Mouse (Mus musculus): ENCODE measurements at regions not wholly inside any gene's neighbourhood (a gene's known extent, or its start where the extent isn't known, plus 50 kb on each side); places are given as distances from the start of the nearest gene placed in this dataset.

DNA sequence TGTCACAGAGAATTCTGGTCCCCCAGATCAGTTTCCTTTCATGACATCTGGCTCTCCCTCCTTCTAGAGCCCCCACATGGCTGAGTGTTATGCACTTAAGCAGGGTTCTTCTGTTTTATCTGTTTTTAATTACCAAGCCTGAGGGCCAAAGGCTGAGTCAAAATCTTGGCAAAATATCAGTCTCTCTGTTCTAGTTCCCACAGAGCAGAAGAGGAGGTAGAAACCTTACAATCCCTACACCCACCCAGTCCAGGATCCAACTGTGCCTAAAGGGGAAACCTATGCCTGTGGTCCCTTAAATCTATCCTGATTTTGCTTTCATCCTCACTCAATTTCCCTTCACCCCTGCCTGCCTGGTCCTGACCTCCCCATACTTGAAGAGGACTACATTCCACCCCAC, 181.4 kb downstream of the Teddm3 start:
- TF ChIP-seq CTCF (IDR thresholded peaks at IDR 0.05; ENCODE audit: low read depth), result no peak
- TF ChIP-seq EP300 (IDR thresholded peaks at IDR 0.05; ENCODE audit: low read depth), result no peak
